Mouse (Mus musculus) olfactory bulb, adult 2 months (tissue): Measurements from ENCODE around the gene 1600002K03Rik.

Source experiments
- CTCF ChIP-seq: fragments of 200-500 bp; IDR thresholded peaks from 2 replicates; pipeline ENCODE4 v1.5.1; 2012; ENCODE audit warnings: low read depth, mild to moderate bottlenecking, low read length, moderate library complexity; ENCODE audit not compliant: insufficient read depth
- POLR2A ChIP-seq: fragments of 200-500 bp; IDR thresholded peaks from 2 replicates; pipeline ENCODE4 v1.6.1; 2012; ENCODE audit warnings: mild to moderate bottlenecking, low read depth, low read length, moderate library complexity; ENCODE audit not compliant: insufficient read depth

DNA sequence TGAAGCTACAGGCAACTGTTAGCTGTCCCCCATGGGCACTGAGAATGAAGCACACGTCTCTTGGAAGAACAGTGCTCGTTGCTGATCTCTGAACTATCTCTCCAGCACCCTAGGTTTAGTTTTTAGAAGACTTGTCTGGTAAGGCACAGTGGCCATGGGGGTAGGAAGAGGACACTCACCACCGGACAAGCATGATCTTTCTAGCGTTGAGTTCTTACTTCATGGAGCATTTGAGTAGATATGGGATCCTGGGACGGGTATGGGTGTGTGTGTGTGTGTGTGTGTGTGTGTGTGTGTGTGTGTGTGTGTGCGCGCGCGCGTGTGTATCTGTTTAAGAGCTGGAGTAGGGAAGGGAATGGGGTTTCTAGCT lies 32.1 kb upstream of the 1600002K03Rik start, which contains the start of gene Cbarp:
- TF ChIP-seq POLR2A (no peak), CTCF (no peak)
